Mouse (Mus musculus) cerebellum, adult 11 months (tissue): ENCODE results near the gene Anapc1.
A peak's percentile ranks its signal among the peaks of the same experiment; 100 is the strongest.
"Not testable (repeated sequence)": the region's sequence is repeated elsewhere in the genome, so short reads cannot be mapped to it uniquely, and the experiment has no call there.

Source experiments
- DNase-seq: peaks from one replicate; pipeline ENCODE4 v3.0.0; 2022

Anapc1 gene

GRCm38 (mm10) chr2:128694548-128694947 is 7.4 kb upstream of the Anapc1 start:
- no peak for DNase-seq

- DNase-seq, result not testable (repeated sequence)
These were observed 6.6 kb upstream of the Anapc1 start for GRCm38 (mm10) chr2:128693828-128694227.

GRCm38 (mm10) chr2:128693236-128693635 is 6.0 kb upstream of the Anapc1 start:
- no peak for DNase-seq

GRCm38 (mm10) chr2:128692771-128693170 is 5.6 kb upstream of the Anapc1 start:
- DNase-seq, result no peak

DNA sequence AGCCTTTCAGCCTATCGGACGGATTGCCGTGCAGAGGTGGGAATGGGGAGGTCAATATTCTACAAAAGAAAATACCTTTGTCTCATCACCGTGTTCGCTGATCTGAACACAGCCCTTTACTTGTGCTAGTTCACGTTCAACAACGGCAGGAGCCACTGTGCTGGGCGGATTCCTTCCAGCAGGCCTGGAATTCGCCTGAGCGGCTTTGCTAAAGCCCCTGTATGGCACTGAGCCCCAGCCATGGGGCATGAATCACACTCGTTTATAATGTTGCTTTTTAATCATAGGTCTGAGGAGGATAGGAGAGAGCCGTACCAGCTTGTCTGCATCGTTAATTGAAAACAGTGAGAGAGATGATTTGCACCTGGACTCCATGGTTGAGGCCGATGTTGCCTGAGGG is 5.1 kb upstream of the Anapc1 start:
- no peak for DNase-seq

GRCm38 (mm10) chr2:128687558-128688120 is 448 bp upstream of the Anapc1 start:
- no peak for DNase-seq

DNA sequence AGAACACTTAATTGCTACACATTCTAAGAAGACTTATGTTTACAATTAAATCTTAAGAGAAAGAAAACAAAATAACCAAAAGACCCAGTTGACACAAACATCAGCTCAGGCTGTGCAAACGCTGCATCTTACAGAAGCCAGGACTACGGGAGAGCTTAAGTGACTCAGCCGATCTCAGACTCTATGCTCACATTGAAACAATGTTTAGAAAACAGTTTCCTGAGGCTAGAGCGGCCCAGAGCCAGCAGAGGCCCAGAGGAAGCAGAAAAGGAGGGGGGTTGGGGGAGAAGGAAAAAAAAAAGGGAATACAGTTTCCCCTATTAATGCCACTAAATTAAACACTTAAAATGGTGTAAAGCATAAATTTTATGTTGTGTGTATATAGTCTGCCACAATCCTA is 6.5 kb downstream of the Anapc1 start:
- no peak for DNase-seq

GRCm38 (mm10) chr2:128620578-128620977 is 66.6 kb downstream of the Anapc1 start:
- DNase-seq, result no peak

DNA sequence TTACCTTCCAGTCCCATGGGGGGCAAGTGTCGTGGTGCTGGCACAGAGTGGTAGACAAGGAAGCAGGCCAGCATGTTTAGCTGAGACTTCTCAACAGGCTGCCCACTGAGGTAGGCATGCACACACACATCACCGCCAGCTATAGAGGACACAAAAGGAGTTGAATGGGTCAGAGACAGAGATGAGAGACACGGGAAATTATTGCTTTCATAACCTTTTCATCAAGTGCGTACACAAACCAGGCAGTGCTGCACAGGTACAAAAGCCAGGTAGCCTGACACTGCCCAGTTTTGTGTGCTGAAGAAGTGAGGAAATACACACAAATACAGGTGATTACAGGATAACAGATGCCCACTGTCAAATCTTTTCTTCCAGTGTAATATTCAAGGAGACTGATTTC is 71.8 kb downstream of the Anapc1 start:
- no peak for DNase-seq

DNA sequence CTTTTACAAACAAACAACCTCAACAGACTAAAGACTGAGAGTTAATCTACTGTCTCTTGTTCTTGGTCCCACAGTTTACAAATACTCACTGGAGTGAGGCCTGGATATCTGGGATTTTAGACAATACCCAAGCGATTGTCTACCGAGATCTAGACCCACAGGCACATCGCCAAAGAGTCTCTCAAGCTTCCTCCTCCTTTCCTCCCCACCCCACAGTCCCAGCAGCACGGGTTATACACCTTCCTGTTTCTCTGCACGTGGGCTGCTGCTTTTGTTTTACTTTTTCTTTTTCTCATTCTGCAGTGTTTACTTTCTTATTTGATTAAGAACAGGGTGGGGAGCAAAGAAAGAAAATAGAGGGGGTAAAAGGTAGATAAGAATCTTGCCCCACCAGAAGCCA is 73.8 kb downstream of the Anapc1 start:
- no peak for DNase-seq

DNA sequence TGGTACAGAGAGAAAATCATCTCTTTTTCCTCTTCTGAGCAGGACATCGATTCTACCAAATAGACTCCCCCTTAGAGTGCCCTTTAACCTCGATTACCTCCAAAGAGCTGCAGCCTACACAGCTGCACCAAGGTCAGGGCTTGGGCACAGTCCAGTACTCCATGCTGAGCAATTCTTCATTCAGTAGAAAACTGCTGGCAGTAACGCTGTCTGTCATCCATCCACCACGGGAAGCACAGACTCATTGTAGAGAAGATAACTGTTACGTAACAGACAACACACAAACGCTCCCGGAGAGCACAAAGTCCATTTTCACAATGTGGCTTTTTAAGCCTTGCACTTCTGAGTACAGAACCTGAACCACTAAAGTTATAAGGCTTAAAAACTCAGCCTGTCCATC is 74.9 kb downstream of the Anapc1 start:
- no peak for DNase-seq

DNA sequence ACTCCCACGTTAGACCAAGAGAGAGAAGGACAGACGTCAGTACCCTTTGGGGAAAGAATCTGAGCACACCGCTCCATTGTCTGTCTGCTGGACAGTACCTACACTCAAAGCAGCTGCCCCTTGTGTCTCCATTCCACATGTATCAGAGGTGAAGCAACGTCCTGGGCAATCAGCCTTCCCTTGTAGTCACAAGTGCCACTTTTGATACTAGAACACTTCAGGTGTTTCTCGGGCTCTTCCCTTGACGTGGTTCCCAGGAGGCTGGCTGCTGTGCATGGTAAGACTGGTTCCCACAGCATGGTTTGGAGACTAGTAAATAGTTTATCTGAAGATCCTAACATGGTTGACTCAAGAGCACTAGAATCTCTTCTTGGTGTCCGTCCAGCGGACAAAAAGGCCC is 76.0 kb downstream of the Anapc1 start:
- no peak for DNase-seq

DNA sequence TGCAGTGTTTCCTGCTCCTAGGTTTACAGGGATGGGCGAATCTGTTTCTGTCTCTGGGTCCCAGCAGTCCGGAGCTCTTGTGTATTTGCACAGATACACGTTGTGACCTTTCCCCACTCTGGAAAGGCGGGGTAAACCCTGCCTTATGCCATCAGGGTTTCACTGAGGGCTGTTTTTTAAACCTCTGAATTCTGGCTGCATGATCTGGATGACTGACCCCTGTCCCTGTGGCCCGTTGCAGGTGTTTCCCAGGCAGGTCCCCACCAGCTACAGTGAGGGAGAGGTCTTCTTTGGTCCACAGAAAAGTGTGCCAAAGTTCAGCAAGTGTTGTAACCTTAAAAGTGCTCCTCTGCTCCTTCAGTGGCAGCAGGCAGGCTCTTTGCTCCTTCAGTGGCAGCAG is 77.9 kb downstream of the Anapc1 start:
- no peak for DNase-seq

DNA sequence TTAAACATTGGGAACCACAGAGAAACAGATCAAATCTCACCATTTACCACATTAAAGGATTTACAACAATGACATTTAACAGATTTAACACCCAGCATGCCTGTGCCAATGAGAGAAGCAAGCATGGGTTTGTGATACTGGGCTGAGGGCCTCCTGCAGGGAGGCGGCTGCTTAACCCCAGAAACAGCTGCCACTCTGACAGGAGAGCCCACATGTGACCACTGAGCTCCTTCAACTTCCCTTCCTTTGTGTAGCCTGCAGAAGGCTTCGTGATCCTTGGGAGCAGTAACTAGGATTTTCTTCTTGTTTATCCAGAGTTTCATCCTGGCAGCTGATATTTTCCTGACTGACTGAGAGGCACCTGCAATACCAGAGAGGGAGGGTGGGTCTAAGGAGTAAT is 85.7 kb downstream of the Anapc1 start:
- no peak for DNase-seq

GRCm38 (mm10) chr2:128592301-128592700 is 94.9 kb downstream of the Anapc1 start:
- no peak for DNase-seq

GRCm38 (mm10) chr2:128590909-128591308 is 96.3 kb downstream of the Anapc1 start, which contains the start of gene Spdye4c:
Spdye4c (plus strand) TSS chr2:128591209.
- no peak for DNase-seq

- no peak for DNase-seq
These were observed 104.3 kb downstream of the Anapc1 start for GRCm38 (mm10) chr2:128582881-128583280.

DNA sequence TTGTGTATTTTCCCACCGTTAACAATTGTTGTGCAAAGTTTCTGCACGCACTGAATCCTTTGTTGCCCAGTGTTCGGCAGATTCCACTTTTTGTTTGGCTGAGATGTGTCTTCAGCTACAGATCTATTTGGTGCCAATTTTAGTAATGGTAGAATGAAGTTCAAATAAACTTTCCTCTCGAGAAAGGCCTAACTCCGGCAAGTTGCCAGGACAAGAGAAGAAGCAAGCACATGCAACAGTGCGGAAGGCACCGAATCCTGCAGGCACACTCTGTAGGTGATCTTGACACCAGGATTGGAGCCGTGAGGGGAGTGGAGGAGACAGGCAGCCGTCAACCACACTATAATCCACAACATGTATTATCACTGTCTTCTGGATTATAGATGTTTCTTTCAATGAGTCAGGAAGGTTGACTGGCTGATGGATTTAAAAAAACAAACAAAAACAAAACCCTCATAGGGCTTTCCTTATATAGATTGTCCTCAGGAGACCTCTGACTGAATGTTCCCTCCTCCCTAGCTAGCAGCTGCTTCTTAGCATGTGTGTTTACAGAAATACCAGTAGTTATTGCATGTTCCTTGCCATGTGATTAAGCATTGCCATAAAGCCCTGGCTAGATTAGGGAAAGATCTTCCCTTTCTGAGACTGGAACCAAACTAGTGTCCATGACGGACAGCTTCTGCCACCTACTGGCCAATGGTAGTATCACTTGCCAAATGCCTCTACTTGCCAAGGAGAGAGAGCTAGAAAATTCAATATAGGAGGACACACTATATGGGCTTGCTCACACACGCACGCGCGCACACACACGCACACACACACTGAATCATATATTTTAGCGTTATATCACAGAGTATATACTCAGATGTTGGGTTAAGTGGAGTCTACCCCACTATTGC is 114.2 kb downstream of the Anapc1 start:
- DNase-seq, result peak; percentile 71

DNA sequence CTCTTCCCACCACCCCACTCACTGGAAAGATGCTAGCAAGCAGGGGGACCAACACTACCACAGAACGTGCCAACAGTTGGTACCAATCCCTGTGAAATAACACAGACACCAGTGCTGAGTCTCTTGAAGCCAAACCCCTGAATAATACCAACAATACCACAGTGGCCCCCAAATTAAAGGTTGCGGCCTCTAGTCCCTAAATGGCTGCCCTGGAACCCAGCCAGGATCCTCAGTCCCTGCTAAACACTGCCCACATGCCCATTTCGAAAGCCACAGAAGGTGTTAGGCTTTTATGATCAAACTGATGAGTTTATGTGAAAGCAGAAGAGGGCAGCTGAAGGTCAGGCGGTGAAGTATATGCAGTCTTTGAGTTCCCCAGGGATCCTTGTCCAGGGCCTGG is 116.2 kb downstream of the Anapc1 start:
- no peak for DNase-seq

DNA sequence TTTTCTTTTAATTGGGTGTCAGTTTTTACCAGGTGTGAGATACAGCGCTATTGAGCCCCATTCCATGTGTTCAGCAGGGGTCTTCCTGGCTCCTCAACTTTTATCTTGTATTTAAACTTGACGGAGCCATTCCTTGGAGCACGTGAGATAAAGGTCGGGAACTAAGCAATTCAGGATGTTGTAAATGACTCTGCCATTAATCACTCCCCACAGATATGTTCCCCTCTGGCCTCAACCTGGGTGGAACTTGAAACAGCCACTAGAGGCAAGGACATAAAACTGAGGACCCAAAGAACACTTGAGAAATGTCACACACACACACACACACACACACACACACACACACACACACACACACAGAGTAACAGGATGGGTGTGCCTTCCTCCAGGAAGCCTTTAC is 118.7 kb downstream of the Anapc1 start:
- no peak for DNase-seq

- DNase-seq, result no peak
These were observed 119.2 kb downstream of the Anapc1 start for GRCm38 (mm10) chr2:128568018-128568417.

GRCm38 (mm10) chr2:128566304-128567147 is 120.7 kb downstream of the Anapc1 start:
- peak; percentile 19 for DNase-seq

- DNase-seq, result no peak
These were observed 121.3 kb downstream of the Anapc1 start for GRCm38 (mm10) chr2:128565904-128566303.

DNA sequence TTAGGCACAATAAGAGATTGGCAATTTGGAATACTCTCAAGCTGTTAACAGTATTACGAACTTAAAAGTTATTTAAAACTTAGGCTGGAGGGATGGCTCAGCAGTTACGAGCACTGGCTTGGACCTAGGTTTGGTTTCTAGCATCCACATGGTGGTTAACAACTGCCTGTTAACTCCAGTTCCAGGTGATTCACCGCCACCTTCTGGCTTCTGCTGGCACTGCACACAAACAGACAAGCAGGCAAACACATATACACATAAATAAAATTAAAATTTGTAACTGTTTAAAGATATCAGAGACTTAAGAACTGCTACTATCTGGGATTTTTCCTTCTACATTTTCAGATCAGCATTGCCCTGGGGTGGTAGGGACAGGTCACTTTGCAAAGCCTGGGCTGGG is 123.0 kb downstream of the Anapc1 start:
- no peak for DNase-seq
